Mouse (Mus musculus) limb, embryonic 14.5 days (tissue): ENCODE measurements around the gene Hao1. TPM values are rescaled to one million over a fixed set of nuclear protein-coding genes. Genes with fewer than 3 reads are reported as not detected.

Experiments
- ATAC-seq: fragments of 200-750 bp; cut with Nextera tagmentation; 2 replicates; pipeline ENCODE4 v1.8.0; 2017; ENCODE audit warnings: low read depth, moderate number of reproducible peaks, moderate TSS enrichment; ENCODE audit not compliant: low FRiP score
- DNase-seq: peaks from one replicate; pipeline ENCODE4 v3.0.0-alpha.2; 2015; ENCODE audit warnings: low spot score
- H3K27ac ChIP-seq: fragments of 300-500 bp; sonication (generic); replicated peaks from 2 replicates; pipeline ENCODE4 v1.5.1; 2014; ENCODE audit warnings: low read depth, mild to moderate bottlenecking, low read length, moderate library complexity, mixed read lengths
- H3K27me3 ChIP-seq: fragments of 300-500 bp; sonication (generic); 2 replicates; pipeline ENCODE4 v1.6.1; 2014; ENCODE audit warnings: low read length, mixed read lengths; ENCODE audit not compliant: control insufficient read depth, insufficient read depth
- H3K36me3 ChIP-seq: fragments of 300-500 bp; sonication (generic); 2 replicates; pipeline ENCODE4 v1.6.1; 2014; ENCODE audit warnings: mild to moderate bottlenecking, low read length, moderate library complexity, mixed read lengths; ENCODE audit not compliant: control insufficient read depth, insufficient read depth
- H3K4me1 ChIP-seq: fragments of 300-500 bp; sonication (generic); 2 replicates; pipeline ENCODE4 v1.6.1; 2014; ENCODE audit warnings: antibody characterized with exemption, low read length, mixed read lengths; ENCODE audit not compliant: control insufficient read depth, insufficient read depth
- H3K4me2 ChIP-seq: fragments of 300-500 bp; sonication (generic); replicated peaks from 2 replicates; pipeline ENCODE4 v1.6.1; 2014; ENCODE audit warnings: low read depth, mild to moderate bottlenecking, low read length, moderate library complexity; ENCODE audit not compliant: severe bottlenecking
- H3K4me3 ChIP-seq: fragments of 300-500 bp; sonication (generic); replicated peaks from 2 replicates; pipeline ENCODE4 v1.5.1; 2014; ENCODE audit warnings: low read length
- H3K9ac ChIP-seq: fragments of 300-500 bp; sonication (generic); 2 replicates; pipeline ENCODE4 v1.6.1; 2014; ENCODE audit warnings: mild to moderate bottlenecking, low read depth, low read length, moderate library complexity; ENCODE audit not compliant: severe bottlenecking
- H3K9me3 ChIP-seq: fragments of 300-500 bp; sonication (generic); 2 replicates; pipeline ENCODE4 v1.6.1; 2016; ENCODE audit warnings: low read length; ENCODE audit not compliant: control insufficient read depth
- POLR2A ChIP-seq: fragments of 200-500 bp; IDR thresholded peaks from 2 replicates; pipeline ENCODE4 v1.8.0; 2012; ENCODE audit warnings: inconsistent platforms, mild to moderate bottlenecking, moderate library complexity, borderline replicate concordance; ENCODE audit not compliant: insufficient read depth, insufficient read length; ENCODE audit errors: extremely low read depth
- WGBS: fragments of 180-500 bp; shearing (Covaris S2); extraction: QIAGEN DNeasy Blood & Tissue Kit; methylation state at CpG from one replicate; pipeline ENCODE4 v1.1.7; 2014; 5-methylcytosine and 5-hydroxymethylcytosine counted together
- polyA plus RNA-seq, 2 experiments: library from polyadenylated mRNA; depleted of rRNA in 1 of 2; stranded (reverse) in 1 of 2; unstranded in 1 of 2; fragments of >200 nt; fragmentation: Nextera tagmentation in 1 of 2; extraction: Ambion mirVana in 1 of 2; gene quantifications; 2 replicates each; pipeline versions ENCODE4 v1.2.1 to v1.2.3; 2012 to 2014

Gene Hao1
- polyA plus RNA-seq, 2 experiments, result 0.03 to 0.08 TPM

GRCm38 (mm10) chr2:134450976-134451375, 103.2 kb downstream of the Hao1 start:
- 65% methylated on average over 1 of the region's 1 CpGs for WGBS

More at GRCm38 (mm10) chr2:134450976-134451375, 103.2 kb downstream of the Hao1 start:
- no peak overlapping the region for H3K27ac ChIP-seq
- H3K36me3 ChIP-seq, result no peaks in the 10 kb centered on the region
- ATAC-seq (no peak), DNase-seq (no peak)
- TF ChIP-seq POLR2A, result no peak
- no peaks in the 10 kb centered on the region for H3K4me1 ChIP-seq
- H3K4me3 ChIP-seq, result no peak overlapping the region
- H3K9ac ChIP-seq, result no peak overlapping the region
- H3K27me3 ChIP-seq, result no peaks in the 10 kb centered on the region
- H3K4me2 ChIP-seq, result no peak overlapping the region
- no peaks in the 10 kb centered on the region for H3K9me3 ChIP-seq

Other genes starting within 250 kb of the Hao1 start
- 10.5 and 10.7 TPM in 2 replicates for gene Tmx4, start 89.8 kb upstream of the Hao1 start, polyA plus RNA-seq (2012; rRNA removed)
- gene Tmx4, start 89.8 kb upstream of the Hao1 start, polyA plus RNA-seq (2014; fragmentation: Nextera tagmentation; extraction: Ambion mirVana), result 18.8 and 20.1 TPM in 2 replicates
- 2.9 TPM in 2 replicates for gene Plcb1, start 231.7 kb upstream of the Hao1 start, polyA plus RNA-seq (2012; rRNA removed)
- gene Plcb1, start 231.7 kb upstream of the Hao1 start, polyA plus RNA-seq (2014; fragmentation: Nextera tagmentation; extraction: Ambion mirVana), result 12.8 and 13.9 TPM in 2 replicates